Mouse (Mus musculus) kidney, adult 2 months (tissue): Measurements from ENCODE around the gene Ccl22. TPM values are rescaled to one million over a fixed set of nuclear protein-coding genes. Genes with fewer than 3 reads are reported as not detected.

Experiments
- DNase-seq: peaks from one replicate; pipeline ENCODE4 v3.0.0; 2021
- H3K27ac ChIP-seq: fragments of 200-500 bp; 2 replicates; pipeline ENCODE4 v1.5.1; 2012; ENCODE audit warnings: low read depth, low read length, control low read depth, inconsistent platforms; ENCODE audit not compliant: insufficient read depth
- H3K27me3 ChIP-seq: fragments of 200-500 bp; replicated peaks from 2 replicates; pipeline ENCODE4 v1.6.1; 2012; ENCODE audit warnings: mild to moderate bottlenecking, moderate library complexity, low read length, inconsistent platforms; ENCODE audit not compliant: control insufficient read depth, insufficient read depth
- H3K36me3 ChIP-seq: fragments of 200-500 bp; 2 replicates; pipeline ENCODE4 v1.6.1; 2012; ENCODE audit warnings: mild to moderate bottlenecking, moderate library complexity, low read length, inconsistent platforms; ENCODE audit not compliant: control insufficient read depth, insufficient read depth
- H3K4me1 ChIP-seq: fragments of 200-500 bp; 2 replicates; pipeline ENCODE4 v1.6.1; 2011; ENCODE audit warnings: low read length; ENCODE audit not compliant: control insufficient read depth, insufficient read depth
- H3K4me3 ChIP-seq: fragments of 200-500 bp; 2 replicates; pipeline ENCODE4 v1.5.1; 2011; ENCODE audit warnings: mild to moderate bottlenecking, low read depth, low read length, control low read depth; ENCODE audit not compliant: insufficient read depth
- CTCF ChIP-seq: fragments of 200-500 bp; conservative IDR thresholded peaks from 2 replicates; pipeline ENCODE4 v1.5.1; 2011; ENCODE audit warnings: low read depth, mild to moderate bottlenecking, control low read depth, low read length, moderate library complexity, mixed read lengths; ENCODE audit not compliant: insufficient read depth, insufficient read length
- POLR2A ChIP-seq: fragments of 200-500 bp; IDR thresholded peaks from one replicate; pipeline ENCODE4 v1.6.1; 2011; ENCODE audit warnings: low read depth, low read length, control low read depth
- WGBS: fragments of 180-500 bp; shearing (Covaris S2); methylation state at CpG from one replicate; pipeline ENCODE4 v1.1.7; 2018; 5-methylcytosine and 5-hydroxymethylcytosine counted together
- polyA plus RNA-seq: library from polyadenylated mRNA; depleted of rRNA; stranded (reverse); fragments of >200 nt; gene quantifications from 2 replicates; pipeline ENCODE4 v1.2.3, GENCODE M21; 2012

The Ccl22 gene
- polyA plus RNA-seq, 1 experiment: 3.7 TPM

GRCm38 (mm10) chr8:94748363-94748762, 3.0 kb downstream of the Ccl22 start:
- Histone ChIP-seq H3K36me3 (no peaks in the 10 kb centered on the region), H3K4me3 (no peak overlapping the region), H3K4me1 (no peaks in the 10 kb centered on the region), H3K27ac (no peak overlapping the region), H3K27me3 (no peaks in the 10 kb centered on the region)
- DNase-seq: no peak
- 78% methylated on average over 4 of the region's 4 CpGs for WGBS
- TF ChIP-seq POLR2A (no peak), CTCF (no peak)

GRCm38 (mm10) chr8:94749942-94750341, 4.6 kb downstream of the Ccl22 start:
- Histone ChIP-seq H3K4me3 (no peak overlapping the region), H3K27ac (no peak overlapping the region), H3K36me3 (no peaks in the 10 kb centered on the region), H3K4me1 (no peaks in the 10 kb centered on the region), H3K27me3 (no peaks in the 10 kb centered on the region)
- 85% methylated on average over 3 of the region's 3 CpGs for WGBS
- TF ChIP-seq CTCF (no peak), POLR2A (no peak)
- no peak for DNase-seq

- H3K27me3 ChIP-seq: no peaks in the 10 kb centered on the region
- no peak overlapping the region for H3K4me3 ChIP-seq
- no peaks in the 10 kb centered on the region for H3K4me1 ChIP-seq
- TF ChIP-seq CTCF (no peak), POLR2A (no peak)
- no peak for DNase-seq
- WGBS: 82% methylated on average over 10 of the region's 10 CpGs
- H3K27ac ChIP-seq: no peak overlapping the region
- no peaks in the 10 kb centered on the region for H3K36me3 ChIP-seq
Measured at GRCm38 (mm10) chr8:94751023-94751849, 5.8 kb downstream of the Ccl22 start.

- H3K4me1 ChIP-seq: no peaks in the 10 kb centered on the region
- H3K27ac ChIP-seq: no peak overlapping the region
- no peaks in the 10 kb centered on the region for H3K27me3 ChIP-seq
- 91% methylated on average over 2 of the region's 2 CpGs for WGBS
- TF ChIP-seq CTCF (no peak), POLR2A (no peak)
- DNase-seq: no peak
- no peak overlapping the region for H3K4me3 ChIP-seq
- no peaks in the 10 kb centered on the region for H3K36me3 ChIP-seq
Measured at GRCm38 (mm10) chr8:94754006-94754405, 8.6 kb downstream of the Ccl22 start.

- DNase-seq: peak; percentile 18
- Histone ChIP-seq H3K27me3 (no peaks in the 10 kb centered on the region), H3K27ac (no peak overlapping the region), H3K36me3 (no peaks in the 10 kb centered on the region), H3K4me3 (no peak overlapping the region), H3K4me1 (no peaks in the 10 kb centered on the region)
- no peak for TF ChIP-seq POLR2A
- TF ChIP-seq CTCF: no peak
- 48% methylated on average over 2 of the region's 2 CpGs for WGBS
Measured at GRCm38 (mm10) chr8:94754486-94754885, 9.1 kb downstream of the Ccl22 start.

GRCm38 (mm10) chr8:94767035-94767434, 21.6 kb downstream of the Ccl22 start:
- Histone ChIP-seq H3K4me3 (no peak overlapping the region), H3K4me1 (peaks cover 5% of the 10 kb centered on the region; the same call in 1 of the 2 replicates), H3K36me3 (no peaks in the 10 kb centered on the region), H3K27me3 (no peaks in the 10 kb centered on the region), H3K27ac (no peak overlapping the region)
- no peak for TF ChIP-seq POLR2A
- TF ChIP-seq CTCF: no peak
- 57% methylated on average over 9 of the region's 9 CpGs for WGBS
- DNase-seq: no peak

GRCm38 (mm10) chr8:94770945-94771344, 25.6 kb downstream of the Ccl22 start:
- DNase-seq: peak; percentile 79
- no peak overlapping the region for H3K27ac ChIP-seq

More at GRCm38 (mm10) chr8:94770945-94771344, 25.6 kb downstream of the Ccl22 start:
- TF ChIP-seq CTCF: no peak
- TF ChIP-seq POLR2A: no peak
- H3K4me1 ChIP-seq: peaks cover 13% of the 10 kb centered on the region
- no peaks in the 10 kb centered on the region for H3K27me3 ChIP-seq
- H3K36me3 ChIP-seq: no peaks in the 10 kb centered on the region
- WGBS: 15% methylated on average over 6 of the region's 6 CpGs
- H3K4me3 ChIP-seq: no peak overlapping the region
